Mouse (Mus musculus): ENCODE measurements around the gene Fbxo48. TPM values are rescaled to one million over a fixed set of nuclear protein-coding genes. Genes with fewer than 3 reads are reported as not detected.

Gene Fbxo48
- polyA plus RNA-seq (2015; fragmentation: Nextera tagmentation; extraction: Ambion mirVana): 0.48 TPM in 2 replicates

DNA sequence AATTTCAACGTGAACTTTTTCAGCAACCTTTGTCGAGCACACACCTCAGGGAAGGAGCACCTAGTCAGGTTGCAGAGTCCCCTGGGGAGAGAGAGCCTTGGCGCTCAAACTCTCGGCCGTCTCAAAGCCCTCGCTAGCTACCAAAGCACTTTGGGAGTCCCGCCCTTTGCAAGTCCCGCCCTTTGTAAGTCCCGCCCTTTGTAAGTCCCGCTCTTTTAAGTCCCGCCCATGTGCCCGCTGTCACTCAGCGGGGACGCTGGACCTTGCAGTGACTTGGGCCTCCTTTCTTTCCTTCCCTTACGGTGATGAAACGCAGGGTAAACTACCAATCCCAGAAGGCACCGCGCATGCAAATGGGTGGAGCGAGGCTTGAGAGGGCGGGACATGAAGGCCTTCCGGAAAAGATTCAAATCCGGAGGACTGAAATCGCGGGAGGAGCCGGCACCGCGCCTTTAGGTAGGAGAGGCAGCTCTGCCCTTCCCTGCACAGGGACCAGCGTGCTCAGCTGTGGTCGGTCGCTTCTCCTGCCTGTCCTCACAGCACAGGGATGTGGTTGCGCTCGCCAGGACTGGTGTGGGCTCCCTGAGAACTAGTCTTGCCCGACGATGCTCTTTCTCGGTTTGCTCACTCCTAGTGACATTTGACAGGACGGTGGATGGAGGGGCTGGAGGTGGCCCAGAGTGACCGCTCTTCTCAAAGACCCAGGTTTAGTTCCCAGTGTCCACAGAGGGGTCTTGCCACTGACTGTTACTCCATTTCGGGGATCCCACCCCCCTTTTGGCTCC, at the start of gene Fbxo48:
Gene Fbxo48, plus strand, starts transcription at position 400 of the 785 bp plus-strand sequence.

Other genes starting within 250 kb of the Fbxo48 start
- 10.8 and 14.4 TPM in 2 replicates for gene Egfr, start 199.2 kb upstream of the Fbxo48 start, polyA plus RNA-seq (2015; fragmentation: Nextera tagmentation; extraction: Ambion mirVana)
- 21.2 and 21.6 TPM in 2 replicates for gene Cnrip1, start 100.2 kb downstream of the Fbxo48 start, polyA plus RNA-seq (2015; fragmentation: Nextera tagmentation; extraction: Ambion mirVana)
- gene Plek, start 101.0 kb downstream of the Fbxo48 start, polyA plus RNA-seq (2015; fragmentation: Nextera tagmentation; extraction: Ambion mirVana): 3.7 and 21.4 TPM in 2 replicates
- gene Ppp3r1, start 207.9 kb downstream of the Fbxo48 start, polyA plus RNA-seq (2015; fragmentation: Nextera tagmentation; extraction: Ambion mirVana): 77.3 and 96.3 TPM in 2 replicates
- 11.5 and 11.6 TPM in 2 replicates for gene Wdr92, start 230.7 kb downstream of the Fbxo48 start, polyA plus RNA-seq (2015; fragmentation: Nextera tagmentation; extraction: Ambion mirVana)

All from urinary bladder, postnatal 0 days (tissue).